Mouse (Mus musculus) MEL (cell line): ENCODE data around the gene Ddit4. TPM values are rescaled to one million over a fixed set of nuclear protein-coding genes. Genes with fewer than 3 reads are reported as not detected.

Source experiments
- DNase-seq: peaks from one replicate; pipeline ENCODE4 v3.0.0; 2011; ENCODE audit warnings: low read depth, low spot score
- H3K27ac ChIP-seq: 2 replicates; pipeline ENCODE4 v1.5.1; 2012; ENCODE audit warnings: low read depth, mild to moderate bottlenecking, control low read depth, low read length, moderate library complexity; ENCODE audit not compliant: control insufficient read depth
- H3K27me3 ChIP-seq, 2 experiments: fragments of 150-350 bp in 1 of 2; sonication (generic) in 1 of 2; 2 replicates each; pipeline ENCODE4 v1.6.1; 2012; ENCODE audit warnings: low read length in 2 of 2, mild to moderate bottlenecking in 2 of 2, improper control_type of control experiment in 1 of 2, moderate library complexity in 1 of 2; ENCODE audit not compliant: insufficient read depth in 2 of 2, control insufficient read depth in 1 of 2
- H3K36me3 ChIP-seq, 2 experiments: 2 replicates each; pipeline ENCODE4 v1.6.1; 2012 to 2014; ENCODE audit warnings: low read length in 2 of 2, improper control_type of control experiment in 1 of 2, inconsistent platforms in 1 of 2, mild to moderate bottlenecking in 1 of 2; ENCODE audit not compliant: insufficient read depth in 2 of 2, control insufficient read depth in 1 of 2
- H3K4me1 ChIP-seq, 2 experiments: fragments of 150-350 bp in 1 of 2; sonication (generic) in 1 of 2; 2 replicates each; pipeline ENCODE4 v1.6.1; 2012; ENCODE audit warnings: low read length in 2 of 2, improper control_type of control experiment in 1 of 2, mild to moderate bottlenecking in 1 of 2; ENCODE audit not compliant: insufficient read depth in 2 of 2, control insufficient read depth in 1 of 2
- H3K4me3 ChIP-seq, 2 experiments: fragments of 150-350 bp in 1 of 2; sonication (generic) in 1 of 2; 2 replicates each; pipeline ENCODE4 v1.5.1; 2012; ENCODE audit warnings: low read depth in 2 of 2, low read length in 2 of 2, mild to moderate bottlenecking in 2 of 2, moderate library complexity in 2 of 2, control low read depth in 1 of 2, improper control_type of control experiment in 1 of 2; ENCODE audit not compliant: control insufficient read depth in 1 of 2, insufficient read depth in 1 of 2
- H3K79me2 ChIP-seq: 2 replicates; pipeline ENCODE4 v1.6.1; 2012; ENCODE audit warnings: mild to moderate bottlenecking, low read length, moderate library complexity; ENCODE audit not compliant: control insufficient read depth, poor library complexity, insufficient read depth
- H3K9ac ChIP-seq: 2 replicates; pipeline ENCODE4 v1.6.1; 2012; ENCODE audit warnings: low read depth, mild to moderate bottlenecking, control low read depth, low read length, moderate library complexity; ENCODE audit not compliant: control insufficient read depth, poor library complexity, severe bottlenecking
- H3K9me3 ChIP-seq: fragments of 150-350 bp; sonication (generic); replicated peaks from 2 replicates; pipeline ENCODE4 v1.6.1; 2012; ENCODE audit warnings: mild to moderate bottlenecking, low read length, improper control_type of control experiment, moderate library complexity; ENCODE audit not compliant: insufficient read depth
- CHD1 ChIP-seq: IDR thresholded peaks from 2 replicates; pipeline ENCODE4 v1.6.1; 2012; ENCODE audit warnings: low read depth, mild to moderate bottlenecking, inconsistent platforms, low read length, improper control_type of control experiment
- ETS1 ChIP-seq: IDR thresholded peaks from 2 replicates; pipeline ENCODE4 v1.6.1; 2012; ENCODE audit warnings: low read depth, mild to moderate bottlenecking, inconsistent platforms, low read length, improper control_type of control experiment, moderate library complexity
- GATA1 ChIP-seq: IDR thresholded peaks from 2 replicates; pipeline ENCODE4 v1.6.1; 2011; ENCODE audit warnings: low read depth, low read length, improper control_type of control experiment
- KAT2A ChIP-seq: conservative IDR thresholded peaks from 2 replicates; pipeline ENCODE4 v1.6.1; 2012; ENCODE audit warnings: low read depth, low read length, improper control_type of control experiment, inconsistent platforms
- MAZ ChIP-seq: IDR thresholded peaks from 2 replicates; pipeline ENCODE4 v1.6.1; 2012; ENCODE audit warnings: low read depth, mild to moderate bottlenecking, inconsistent platforms, low read length, improper control_type of control experiment
- MXI1 ChIP-seq: IDR thresholded peaks from 2 replicates; pipeline ENCODE4 v1.6.1; 2011; ENCODE audit warnings: mild to moderate bottlenecking, low read depth, low read length, improper control_type of control experiment
- MYC ChIP-seq: IDR thresholded peaks from 2 replicates; pipeline ENCODE4 v1.6.1; 2011; ENCODE audit warnings: low read depth, mild to moderate bottlenecking, low read length, improper control_type of control experiment, moderate library complexity
- NELFE ChIP-seq: IDR thresholded peaks from 2 replicates; pipeline ENCODE4 v1.6.1; 2011; ENCODE audit warnings: low read depth, low read length, improper control_type of control experiment
- POLR2AphosphoS2 ChIP-seq: IDR thresholded peaks from 2 replicates; pipeline ENCODE4 v1.6.1; 2011; ENCODE audit warnings: low read length, improper control_type of control experiment
- SIN3A ChIP-seq: IDR thresholded peaks from 2 replicates; pipeline ENCODE4 v1.6.1; 2012; ENCODE audit warnings: low read length, improper control_type of control experiment, inconsistent platforms
- USF1 ChIP-seq: IDR thresholded peaks from 2 replicates; pipeline ENCODE4 v1.6.1; 2014; ENCODE audit warnings: low read depth, mild to moderate bottlenecking, inconsistent platforms, low read length, improper control_type of control experiment, moderate library complexity
- ZC3H11A ChIP-seq: IDR thresholded peaks from 2 replicates; pipeline ENCODE4 v1.6.1; 2012; ENCODE audit warnings: low read depth, mild to moderate bottlenecking, inconsistent platforms, low read length, improper control_type of control experiment
- polyA plus RNA-seq, 2 experiments: library from polyadenylated mRNA; stranded (reverse) in 1 of 2; unstranded in 1 of 2; fragments of >175 nt in 1 of 2; fragments of >200 nt in 1 of 2; gene quantifications; 2 replicates each; pipeline versions ENCODE4 v1.2.1 to v1.2.4; 2012; ENCODE audit warnings: low replicate concordance in 2 of 2, low read depth in 1 of 2; ENCODE audit not compliant: insufficient read length in 2 of 2, insufficient read depth in 1 of 2, missing spikeins in 1 of 2
- total RNA-seq: library from RNA; depleted of rRNA; stranded (reverse); fragments of 300-350 nt; gene quantifications from 2 replicates; pipeline ENCODE4 v1.2.3, GENCODE M21; 2012

Ddit4 gene
- total and polyA plus RNA-seq, 3 experiments: 2.6 to 11.6 TPM; not detected in 1

DNA sequence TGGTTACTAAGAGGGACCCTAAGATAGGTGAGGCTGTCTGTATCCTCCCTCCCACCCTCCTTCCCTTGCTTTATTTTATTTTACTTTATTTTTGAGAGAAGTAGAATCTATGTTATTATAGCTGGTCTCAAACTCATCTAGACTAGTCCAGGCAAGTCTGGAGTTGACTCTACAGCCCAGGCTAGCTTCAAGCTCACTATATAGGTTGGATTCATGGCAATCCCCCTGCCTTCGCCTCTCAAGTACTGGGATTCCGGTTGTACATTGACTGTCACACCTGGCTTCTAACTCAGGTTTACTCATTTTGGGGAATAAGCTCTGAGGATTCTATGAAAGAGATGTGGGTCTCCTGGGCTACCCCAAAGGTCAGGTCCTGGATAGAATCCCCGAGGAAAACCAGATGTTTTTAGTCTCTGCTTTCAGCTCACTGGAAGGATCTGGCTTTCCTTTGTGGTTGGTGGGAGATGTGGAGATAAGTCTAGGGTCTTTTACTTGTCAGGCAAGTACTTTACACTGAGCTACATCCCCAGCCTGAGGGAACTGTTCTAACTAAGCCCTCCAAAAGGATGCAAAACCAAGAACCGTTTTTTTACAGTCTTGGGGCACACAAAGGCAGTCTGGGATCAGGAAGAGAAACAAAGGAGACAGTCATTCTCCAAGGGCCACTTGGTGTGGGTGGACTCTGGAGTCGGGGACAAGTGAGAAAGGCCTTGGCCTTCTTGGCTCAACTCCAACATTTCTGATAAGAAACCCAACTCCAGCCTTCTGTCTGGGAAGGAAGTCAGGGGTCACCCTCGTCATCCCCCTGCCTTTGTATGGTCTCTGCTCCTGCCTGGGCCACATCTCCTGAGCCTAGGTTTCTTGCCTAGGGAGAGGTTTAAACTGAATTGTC is 3.0 kb downstream of the Ddit4 start:
- no peak overlapping the region for H3K9ac ChIP-seq
- peak; percentile 49; the same call in 1 of the 2 replicates for TF ChIP-seq POLR2AphosphoS2
- peak; percentile 77 for TF ChIP-seq GATA1
- peak; percentile 17; the same call in 1 of the 2 replicates for TF ChIP-seq ETS1
- peak; percentile 28; the same call in 1 of the 2 replicates for TF ChIP-seq SIN3A
- TF ChIP-seq MXI1: peak; percentile 30; the same call in 1 of the 2 replicates
- TF ChIP-seq CHD1: no peak
- TF ChIP-seq MYC: no peak
- H3K79me2 ChIP-seq: peaks cover 18% of the 10 kb centered on the region
- H3K4me1 ChIP-seq: peaks cover 26 to 34% of the 10 kb centered on the region in 2 experiments
- H3K9me3 ChIP-seq: no peaks in the 10 kb centered on the region
- peak; percentile 57 for DNase-seq
- no peak overlapping the region for H3K4me3 ChIP-seq
- H3K36me3 ChIP-seq: peaks cover 0 to 26% of the 10 kb centered on the region in 2 experiments; a peak in 2 of 4 replicates
- no peaks in the 10 kb centered on the region for H3K27me3 ChIP-seq
- H3K27ac ChIP-seq: no peak overlapping the region

DNA sequence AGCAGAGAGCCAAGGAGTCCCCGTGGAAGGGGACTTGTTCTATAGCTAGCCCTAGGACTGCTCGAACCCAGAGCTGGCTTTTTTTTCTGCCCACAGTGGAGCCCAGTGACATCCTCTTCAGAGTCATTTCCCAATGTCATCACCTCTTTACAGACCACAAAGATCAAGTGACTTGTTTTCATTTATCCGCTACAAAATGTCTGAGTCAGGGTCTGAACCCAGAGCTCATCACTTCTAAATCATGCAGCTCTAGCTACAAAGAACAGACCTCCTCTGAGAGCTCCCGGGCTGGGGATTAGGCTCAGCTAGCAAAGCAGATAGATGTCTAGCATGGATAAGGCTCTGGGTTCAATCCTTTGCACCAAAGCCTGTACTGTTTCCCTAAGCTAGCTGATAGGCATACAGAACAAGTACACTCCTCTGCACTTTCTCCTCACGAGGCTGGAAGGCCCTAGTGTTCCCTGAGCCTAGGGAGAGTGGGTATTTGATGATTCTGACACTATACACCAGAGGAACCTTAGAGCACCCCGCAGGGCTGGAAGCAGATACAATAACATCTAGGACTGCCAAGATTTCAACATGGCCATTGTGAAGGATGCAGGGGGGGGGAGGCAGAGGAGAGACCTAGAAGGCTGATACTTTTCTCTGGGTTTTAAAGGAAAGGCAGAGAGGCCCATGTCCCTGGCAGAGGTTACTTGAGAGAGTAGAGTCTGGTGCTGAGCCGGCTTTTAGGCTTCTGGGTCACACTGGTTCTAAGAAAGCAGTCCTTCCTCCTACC is 4.1 kb downstream of the Ddit4 start:
- no peak overlapping the region for H3K9ac ChIP-seq
- H3K27me3 ChIP-seq: no peaks in the 10 kb centered on the region
- DNase-seq: no peak
- peaks cover 25 to 37% of the 10 kb centered on the region in 2 experiments for H3K4me1 ChIP-seq
- peaks cover 15% of the 10 kb centered on the region for H3K79me2 ChIP-seq
- H3K4me3 ChIP-seq: no peak overlapping the region
- peaks cover 0 to 26% of the 10 kb centered on the region in 2 experiments; a peak in 2 of 4 replicates for H3K36me3 ChIP-seq
- TF ChIP-seq MAZ (no peak), ZC3H11A (no peak), GATA1 (no peak), KAT2A (no peak), USF1 (no peak), POLR2AphosphoS2 (no peak), NELFE (no peak)
- TF ChIP-seq, all 39 proteins: peak for 0
- H3K27ac ChIP-seq: no peak overlapping the region
- no peaks in the 10 kb centered on the region for H3K9me3 ChIP-seq
